Mouse (Mus musculus) CD4-positive, CD25-positive, alpha-beta regulatory T cell, adult 4 months (primary cell): ENCODE data around the gene Gm8246. TPM values are rescaled to one million over a fixed set of nuclear protein-coding genes. Genes with fewer than 3 reads are reported as not detected.
"Not testable (repeated sequence)": the region's sequence is repeated elsewhere in the genome, so short reads cannot be mapped to it uniquely, and the experiment has no call there.

ENCODE experiments used
- ATAC-seq: one replicate; pipeline ENCODE4 v1.8.0; 2017
- polyA plus RNA-seq, 2 experiments: library from polyadenylated mRNA; unstranded; fragments of 100-300 nt; shearing (Covaris generic); gene quantifications; one replicate each; pipeline ENCODE4 v1.2.1; 2017

Gm8246 gene
- polyA plus RNA-seq, result not detected

- ATAC-seq, result not testable (repeated sequence)
Observed at GRCm38 (mm10) chr14:5477730-5478129, at the start of gene Gm8246. Gene Gm8246 (minus strand): TSS chr14:5477830.

GRCm38 (mm10) chr14:5501374-5501773, 23.7 kb upstream of the Gm8246 start, which contains the start of gene Gm3488:
Gene Gm3488 (plus strand): TSS chr14:5501674.
- ATAC-seq, result not testable (repeated sequence)

- ATAC-seq, result not testable (repeated sequence)
Observed at GRCm38 (mm10) chr14:5483907-5484306, 6.3 kb upstream of the Gm8246 start, which contains the start of gene Gm3187. Gene Gm3187 (plus strand): TSS chr14:5484207.

- ATAC-seq, result not testable (repeated sequence)
Observed at GRCm38 (mm10) chr14:5460469-5460868, 17.2 kb downstream of the Gm8246 start.

- not testable (repeated sequence) for ATAC-seq
Observed at GRCm38 (mm10) chr14:5455367-5455766, 22.3 kb downstream of the Gm8246 start, which contains the start of gene Gm3194. Gene Gm3194 (minus strand): TSS chr14:5455467.

Other genes starting within 250 kb of the Gm8246 start
- not detected for gene Gm3526, start 217.2 kb downstream of the Gm8246 start, polyA plus RNA-seq
- not detected for gene Gm3542, start 142.9 kb downstream of the Gm8246 start, polyA plus RNA-seq
- 10 to 100 TPM in 1 of 2 experiments, 1 to 10 TPM in 1; 8.1 to 10.4 TPM for gene Gm3500, start 88.8 kb downstream of the Gm8246 start, polyA plus RNA-seq
- 1 to 10 TPM in 1 of 2 experiments, under 1 TPM in 1; 0.36 to 5.5 TPM for gene Gm3194, start 22.4 kb downstream of the Gm8246 start, polyA plus RNA-seq
- not detected for gene Gm3187, start 6.4 kb upstream of the Gm8246 start, polyA plus RNA-seq
- 10 to 100 TPM in 1 of 2 experiments, 1 to 10 TPM in 1; 6.9 to 12.4 TPM for gene Gm3488, start 23.8 kb upstream of the Gm8246 start, polyA plus RNA-seq
- not detected for gene Gm3532, start 60.7 kb upstream of the Gm8246 start, polyA plus RNA-seq
- gene Gm8265, start 155.2 kb upstream of the Gm8246 start, polyA plus RNA-seq, result not detected
- not detected for gene Gm9603, start 209.6 kb upstream of the Gm8246 start, polyA plus RNA-seq